Mouse (Mus musculus) liver, adult 2 months (tissue): ENCODE measurements around the gene Pknox2.

Experiments
- CTCF ChIP-seq: fragments of 200-500 bp; IDR thresholded peaks from 2 replicates; pipeline ENCODE4 v1.5.1; 2011; ENCODE audit warnings: low read depth, low read length, control low read depth
- POLR2A ChIP-seq: fragments of 200-500 bp; IDR thresholded peaks from 2 replicates; pipeline ENCODE4 v1.6.1; 2011; ENCODE audit warnings: low read length, control low read depth; ENCODE audit not compliant: insufficient read depth; ENCODE audit errors: extremely low read depth

- TF ChIP-seq CTCF (no peak), POLR2A (no peak)
These were observed 204.6 kb downstream of the Pknox2 start for GRCm38 (mm10) chr9:36942561-36942960.
